Mouse (Mus musculus) forebrain, postnatal 0 days (tissue): ENCODE data around the gene Adgrg3. TPM values are rescaled to one million over a fixed set of nuclear protein-coding genes. Genes with fewer than 3 reads are reported as not detected.
"Not testable (repeated sequence)": the region's sequence is repeated elsewhere in the genome, so short reads cannot be mapped to it uniquely, and the experiment has no call there.

Experiments
- ATAC-seq: fragments of 200-750 bp; cut with Nextera tagmentation; 2 replicates; pipeline ENCODE4 v1.8.0; 2017; ENCODE audit warnings: mild to moderate bottlenecking, moderate library complexity
- DNase-seq: peaks from one replicate; pipeline ENCODE4 v3.0.0-alpha.2; 2015
- H3K27ac ChIP-seq: fragments of 300-500 bp; sonication (generic); 2 replicates; pipeline ENCODE4 v1.5.1; 2014; ENCODE audit warnings: low read depth, mild to moderate bottlenecking, antibody characterized with exemption, low read length, moderate library complexity, mixed read lengths
- H3K27me3 ChIP-seq: fragments of 300-500 bp; sonication (generic); 2 replicates; pipeline ENCODE4 v1.6.1; 2014; ENCODE audit warnings: mild to moderate bottlenecking, low read length, mixed read lengths; ENCODE audit not compliant: insufficient read depth
- H3K36me3 ChIP-seq: fragments of 300-500 bp; sonication (generic); 2 replicates; pipeline ENCODE4 v1.6.1; 2014; ENCODE audit warnings: mild to moderate bottlenecking, moderate library complexity; ENCODE audit not compliant: insufficient read depth
- H3K4me1 ChIP-seq: fragments of 300-500 bp; sonication (generic); 2 replicates; pipeline ENCODE4 v1.6.1; 2014; ENCODE audit warnings: antibody characterized with exemption; ENCODE audit not compliant: insufficient read depth
- H3K4me2 ChIP-seq: fragments of 300-500 bp; sonication (generic); 2 replicates; pipeline ENCODE4 v1.6.1; 2014; ENCODE audit warnings: low read depth, mild to moderate bottlenecking, moderate library complexity
- H3K4me3 ChIP-seq: fragments of 300-500 bp; sonication (generic); 2 replicates; pipeline ENCODE4 v1.5.1; 2014; ENCODE audit warnings: low read depth, low read length, mixed read lengths
- H3K9ac ChIP-seq: fragments of 300-500 bp; sonication (generic); 2 replicates; pipeline ENCODE4 v1.6.1; 2014; ENCODE audit warnings: mild to moderate bottlenecking
- H3K9me3 ChIP-seq: fragments of 300-500 bp; sonication (generic); 2 replicates; pipeline ENCODE4 v1.6.1; 2016; ENCODE audit warnings: low read length
- CTCF ChIP-seq: sonication (generic); IDR thresholded peaks from 2 replicates; pipeline ENCODE4 v1.5.1; 2016; ENCODE audit warnings: antibody characterized with exemption, control low read depth, low read depth
- WGBS: fragments of 180-500 bp; shearing (Covaris S2); extraction: QIAGEN DNeasy Blood & Tissue Kit; methylation state at CpG from one replicate; pipeline ENCODE4 v1.1.7; 2014; 5-methylcytosine and 5-hydroxymethylcytosine counted together
- polyA plus RNA-seq: library from polyadenylated mRNA; unstranded; fragments of >200 nt; fragmentation: Nextera tagmentation; extraction: Ambion mirVana; gene quantifications from 2 replicates; pipeline ENCODE4 v1.2.1, GENCODE M21; 2015
- total RNA-seq: library from RNA; depleted of rRNA; stranded (reverse); fragments of >200 nt; gene quantifications from 2 replicates; pipeline ENCODE4 v1.2.3, GENCODE M21; 2014

Gene Adgrg3
- total and polyA plus RNA-seq, 2 experiments from 2014 or later, result 0.47 to 0.67 TPM

- Histone ChIP-seq H3K27me3 (no peaks in the 10 kb centered on the region), H3K27ac (no peak overlapping the region), H3K36me3 (peaks cover 3% of the 10 kb centered on the region; the same call in 1 of the 2 replicates), H3K4me2 (no peak overlapping the region), H3K9ac (no peak overlapping the region), H3K4me3 (no peak overlapping the region), H3K9me3 (no peaks in the 10 kb centered on the region), H3K4me1 (no peaks in the 10 kb centered on the region)
- no peak for DNase-seq
- 86% methylated on average over 10 of the region's 10 CpGs for WGBS
- TF ChIP-seq CTCF, result no peak
- ATAC-seq, result no peak
Measured at GRCm38 (mm10) chr8:95020821-95021220, 3.3 kb downstream of the Adgrg3 start.

- Histone ChIP-seq H3K4me1 (no peaks in the 10 kb centered on the region), H3K4me3 (no peak overlapping the region), H3K27ac (no peak overlapping the region), H3K27me3 (no peaks in the 10 kb centered on the region), H3K36me3 (no peaks in the 10 kb centered on the region), H3K4me2 (no peak overlapping the region), H3K9me3 (no peaks in the 10 kb centered on the region), H3K9ac (no peak overlapping the region)
- DNase-seq (no peak), ATAC-seq (no peak)
- no peak for TF ChIP-seq CTCF
- 20% methylated on average over 8 of the region's 8 CpGs for WGBS
Measured at GRCm38 (mm10) chr8:95023201-95023600, 5.7 kb downstream of the Adgrg3 start.

- Histone ChIP-seq H3K36me3 (no peaks in the 10 kb centered on the region), H3K9me3 (no peaks in the 10 kb centered on the region), H3K4me2 (no peak overlapping the region), H3K4me3 (no peak overlapping the region), H3K4me1 (no peaks in the 10 kb centered on the region), H3K9ac (no peak overlapping the region), H3K27me3 (no peaks in the 10 kb centered on the region), H3K27ac (no peak overlapping the region)
- DNase-seq (no peak), ATAC-seq (no peak)
- WGBS, result 78% methylated on average over 4 of the region's 4 CpGs
- no peak for TF ChIP-seq CTCF
Measured at GRCm38 (mm10) chr8:95024387-95024786, 6.9 kb downstream of the Adgrg3 start.

- no peak overlapping the region for H3K4me3 ChIP-seq
- WGBS, result 73% methylated on average over 2 of the region's 2 CpGs
Measured at GRCm38 (mm10) chr8:95025421-95025820, 7.9 kb downstream of the Adgrg3 start.

GRCm38 (mm10) chr8:95028391-95028790, 10.9 kb downstream of the Adgrg3 start:
- not testable (repeated sequence) for H3K36me3 ChIP-seq, H3K4me3 ChIP-seq, ATAC-seq, H3K9ac ChIP-seq, H3K4me1 ChIP-seq, H3K4me2 ChIP-seq, DNase-seq, H3K27me3 ChIP-seq, H3K9me3 ChIP-seq, H3K27ac ChIP-seq
- 63% methylated on average over 7 of the region's 7 CpGs for WGBS

More at GRCm38 (mm10) chr8:95025421-95025820, 7.9 kb downstream of the Adgrg3 start:
- H3K27me3 ChIP-seq, result no peaks in the 10 kb centered on the region
- no peaks in the 10 kb centered on the region for H3K9me3 ChIP-seq
- DNase-seq (peak; percentile 52), ATAC-seq (0 out of 2 replicates have a peak, but pooled peaks have one; percentile 47)
- no peaks in the 10 kb centered on the region for H3K4me1 ChIP-seq
- H3K9ac ChIP-seq, result no peak overlapping the region
- H3K36me3 ChIP-seq, result no peaks in the 10 kb centered on the region
- TF ChIP-seq CTCF, result peak; percentile 68
- no peak overlapping the region for H3K27ac ChIP-seq
- H3K4me2 ChIP-seq, result no peak overlapping the region

- Histone ChIP-seq H3K9ac (no peak overlapping the region), H3K9me3 (no peaks in the 10 kb centered on the region), H3K36me3 (no peaks in the 10 kb centered on the region), H3K4me2 (no peak overlapping the region), H3K4me1 (peaks cover 4% of the 10 kb centered on the region; the same call in 1 of the 2 replicates), H3K27ac (peak overlapping the region; percentile 69; the same call in 1 of the 2 replicates), H3K27me3 (no peaks in the 10 kb centered on the region), H3K4me3 (no peak overlapping the region)
- WGBS, result 51% methylated on average over 7 of the region's 7 CpGs
- ATAC-seq, result peak; percentile 99
- no peak for TF ChIP-seq CTCF
- DNase-seq, result peak; percentile 83
Measured at GRCm38 (mm10) chr8:95037106-95037925, 19.8 kb downstream of the Adgrg3 start.
